Mouse (Mus musculus): ENCODE data around the gene Rpusd4.

DNA sequence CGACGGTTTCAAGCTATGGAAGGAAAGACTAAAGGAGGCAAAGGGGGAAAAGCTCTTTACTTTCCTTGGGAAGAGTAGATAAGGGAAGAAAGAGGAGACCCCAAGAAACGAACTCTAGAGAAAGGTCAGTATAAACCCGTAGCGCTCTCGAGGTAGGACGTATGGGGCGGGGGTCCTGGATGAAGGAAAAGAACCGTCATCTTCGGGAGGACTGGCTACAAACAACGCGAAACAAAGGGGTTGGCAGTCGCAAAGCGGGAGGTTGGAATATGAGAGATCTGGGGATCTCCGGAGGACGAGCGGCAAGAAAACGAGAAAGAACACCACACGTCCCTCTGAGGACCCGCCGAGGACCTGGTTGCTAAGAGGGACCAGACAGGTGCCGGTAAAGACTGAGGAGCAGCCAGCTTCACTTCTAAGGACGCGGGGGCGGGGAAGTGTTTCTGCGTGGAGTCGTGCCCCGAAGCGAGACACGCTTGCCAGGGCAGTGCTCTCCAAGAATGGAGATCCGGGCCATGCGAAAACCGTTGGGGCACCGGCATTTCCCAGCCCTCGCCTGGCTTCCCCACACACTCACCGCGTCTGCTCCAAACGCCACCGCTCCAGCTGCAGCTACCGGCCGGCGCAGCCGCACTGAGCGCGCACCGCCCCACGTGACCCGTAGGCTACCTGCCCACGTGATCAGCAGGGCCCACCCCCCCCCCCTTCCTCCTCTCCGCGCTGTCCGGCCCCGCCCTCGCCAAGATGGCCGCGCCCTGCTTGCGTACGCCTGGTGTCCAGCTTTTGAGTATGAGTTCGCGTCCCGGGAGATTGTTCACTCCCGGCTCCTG, at the start of gene Rpusd4, which contains the start of gene Fam118b:
- TF ChIP-seq CTCF (IDR thresholded peaks at IDR 0.05; ENCODE audit: extremely low read depth, insufficient read depth, insufficient read length, insufficient replicate concordance) = no peak
- peak; percentile 83 for TF ChIP-seq POLR2A (IDR thresholded peaks at IDR 0.05; ENCODE audit: low read depth, low read length)
